Mouse (Mus musculus) liver, embryonic 14.5 days (tissue): ENCODE results near the gene Galnt4. TPM values are rescaled to one million over a fixed set of nuclear protein-coding genes. Genes with fewer than 3 reads are reported as not detected.

Experiments
- ATAC-seq: fragments of 200-750 bp; cut with Nextera tagmentation; 2 replicates; pipeline ENCODE4 v1.8.0; 2017; ENCODE audit warnings: moderate number of reproducible peaks, mild to moderate bottlenecking, moderate library complexity; ENCODE audit not compliant: insufficient read depth
- DNase-seq, 3 experiments: peaks; one replicate each; pipeline ENCODE4 v3.0.0-alpha.2; 2012 to 2013; ENCODE audit warnings: low read depth in 3 of 3, low spot score in 3 of 3
- H3K27ac ChIP-seq: fragments of 300-500 bp; sonication (generic); 2 replicates; pipeline ENCODE4 v1.5.1; 2014; ENCODE audit warnings: moderate library complexity, mild to moderate bottlenecking, control low read depth, inconsistent platforms
- H3K27me3 ChIP-seq: fragments of 300-500 bp; sonication (generic); 2 replicates; pipeline ENCODE4 v1.6.1; 2014; ENCODE audit warnings: mild to moderate bottlenecking, low read length, moderate library complexity; ENCODE audit not compliant: control insufficient read depth, insufficient read depth
- H3K36me3 ChIP-seq: fragments of 300-500 bp; sonication (generic); replicated peaks from 2 replicates; pipeline ENCODE4 v1.6.1; 2014; ENCODE audit warnings: low read depth; ENCODE audit not compliant: control insufficient read depth, insufficient read depth
- H3K4me1 ChIP-seq, 2 experiments: fragments of 200-500 bp in 1 of 2; fragments of 300-500 bp in 1 of 2; sonication (generic) in 1 of 2; replicated peaks; 2 replicates each; pipeline ENCODE4 v1.6.1; 2012 to 2014; ENCODE audit warnings: antibody characterized with exemption in 1 of 2, inconsistent platforms in 1 of 2, low read length in 1 of 2; ENCODE audit not compliant: control insufficient read depth in 2 of 2, insufficient read depth in 2 of 2
- H3K4me2 ChIP-seq: fragments of 300-500 bp; sonication (generic); 2 replicates; pipeline ENCODE4 v1.6.1; 2014; ENCODE audit warnings: low read depth, mild to moderate bottlenecking, control low read depth, moderate library complexity
- H3K4me3 ChIP-seq, 2 experiments: fragments of 200-500 bp in 1 of 2; fragments of 300-500 bp in 1 of 2; sonication (generic) in 1 of 2; 2 replicates each; pipeline ENCODE4 v1.5.1; 2012 to 2014; ENCODE audit warnings: low read depth in 2 of 2, low read length in 2 of 2, mild to moderate bottlenecking in 2 of 2, control low read depth in 1 of 2, inconsistent platforms in 1 of 2, moderate library complexity in 1 of 2; ENCODE audit not compliant: insufficient read depth in 1 of 2
- H3K9ac ChIP-seq: fragments of 300-500 bp; sonication (generic); replicated peaks from 2 replicates; pipeline ENCODE4 v1.6.1; 2014; ENCODE audit warnings: mild to moderate bottlenecking, control low read depth, moderate library complexity
- H3K9me3 ChIP-seq: fragments of 300-500 bp; sonication (generic); 2 replicates; pipeline ENCODE4 v1.6.1; 2016; ENCODE audit warnings: low read length, mixed read lengths; ENCODE audit not compliant: control insufficient read depth
- CTCF ChIP-seq: IDR thresholded peaks from 2 replicates; pipeline ENCODE4 v1.5.1; 2016; ENCODE audit warnings: antibody characterized with exemption, low read depth, control low read depth
- EP300 ChIP-seq: IDR thresholded peaks from 2 replicates; pipeline ENCODE4 v1.6.1; 2016; ENCODE audit warnings: antibody characterized with exemption, low read depth
- WGBS: fragments of 180-500 bp; shearing (Covaris S2); extraction: QIAGEN DNeasy Blood & Tissue Kit; methylation state at CpG from one replicate; pipeline ENCODE4 v1.1.7; 2014; ENCODE audit not compliant: insufficient replicate concordance; 5-methylcytosine and 5-hydroxymethylcytosine counted together
- polyA plus RNA-seq, 2 experiments: library from polyadenylated mRNA; depleted of rRNA in 1 of 2; stranded (reverse) in 1 of 2; unstranded in 1 of 2; fragments of >200 nt; fragmentation: Nextera tagmentation in 1 of 2; extraction: Ambion mirVana in 1 of 2; gene quantifications; 2 replicates each; pipeline versions ENCODE4 v1.2.1 to v1.2.3; 2012 to 2014

Galnt4 gene
- polyA plus RNA-seq, 2 experiments: 0.81 to 2.7 TPM

GRCm38 (mm10) chr10:99078621-99079020 lies 29.3 kb upstream of the Galnt4 start:
- H3K9ac ChIP-seq: no peak overlapping the region
- ATAC-seq (no peak), DNase-seq (no peak)
- no peaks in the 10 kb centered on the region for H3K9me3 ChIP-seq
- TF ChIP-seq CTCF: no peak
- no peak for TF ChIP-seq EP300
- no peaks in the 10 kb centered on the region for H3K27me3 ChIP-seq
- no peak overlapping the region for H3K4me3 ChIP-seq
- WGBS: 29% methylated on average over 2 of the region's 2 CpGs
- no peak overlapping the region for H3K4me2 ChIP-seq
- no peaks in the 10 kb centered on the region for H3K4me1 ChIP-seq
- H3K36me3 ChIP-seq: no peaks in the 10 kb centered on the region
- H3K27ac ChIP-seq: no peak overlapping the region

GRCm38 (mm10) chr10:99081569-99081990 lies 26.4 kb upstream of the Galnt4 start:
- Histone ChIP-seq H3K9ac (no peak overlapping the region), H3K4me3 (no peak overlapping the region), H3K4me2 (no peak overlapping the region), H3K27me3 (no peaks in the 10 kb centered on the region), H3K27ac (no peak overlapping the region), H3K4me1 (no peaks in the 10 kb centered on the region), H3K9me3 (no peaks in the 10 kb centered on the region), H3K36me3 (no peaks in the 10 kb centered on the region)
- 37% methylated on average over 10 of the region's 10 CpGs for WGBS
- ATAC-seq: no peak
- DNase-seq: peak in 1 of 3 experiments; percentile 13
- TF ChIP-seq CTCF (no peak), EP300 (no peak)

- H3K36me3 ChIP-seq: no peaks in the 10 kb centered on the region
- ATAC-seq (no peak), DNase-seq (no peak)
- TF ChIP-seq CTCF: no peak
- no peak for TF ChIP-seq EP300
- no peaks in the 10 kb centered on the region for H3K9me3 ChIP-seq
- no peak overlapping the region for H3K4me2 ChIP-seq
- no peak overlapping the region for H3K27ac ChIP-seq
- 70% methylated on average over 14 of the region's 14 CpGs for WGBS
- H3K27me3 ChIP-seq: no peaks in the 10 kb centered on the region
- H3K4me1 ChIP-seq: no peaks in the 10 kb centered on the region
- no peak overlapping the region for H3K4me3 ChIP-seq
- H3K9ac ChIP-seq: no peak overlapping the region
Observed at GRCm38 (mm10) chr10:99083431-99084003, 24.4 kb upstream of the Galnt4 start.

- WGBS: 42% methylated on average over 23 of the region's 23 CpGs
- peak; percentile 37; the same call in 1 of the 2 replicates for ATAC-seq
Observed at GRCm38 (mm10) chr10:99084397-99085239, 23.3 kb upstream of the Galnt4 start.

GRCm38 (mm10) chr10:99085240-99085587 lies 22.7 kb upstream of the Galnt4 start:
- 43% methylated on average over 6 of the region's 6 CpGs for WGBS
- H3K9ac ChIP-seq: no peak overlapping the region

More at GRCm38 (mm10) chr10:99084397-99085239, 23.3 kb upstream of the Galnt4 start:
- Histone ChIP-seq H3K4me2 (no peak overlapping the region), H3K9me3 (no peaks in the 10 kb centered on the region), H3K27ac (no peak overlapping the region), H3K27me3 (no peaks in the 10 kb centered on the region), H3K9ac (no peak overlapping the region), H3K4me1 (no peaks in the 10 kb centered on the region), H3K36me3 (no peaks in the 10 kb centered on the region), H3K4me3 (no peak overlapping the region)
- TF ChIP-seq CTCF: peak; percentile 91
- TF ChIP-seq EP300: no peak
- peak; percentile 44 to 54 (median 53) for DNase-seq

More at GRCm38 (mm10) chr10:99085240-99085587, 22.7 kb upstream of the Galnt4 start:
- Histone ChIP-seq H3K36me3 (no peaks in the 10 kb centered on the region), H3K27me3 (no peaks in the 10 kb centered on the region), H3K4me1 (no peaks in the 10 kb centered on the region), H3K27ac (no peak overlapping the region), H3K9me3 (no peaks in the 10 kb centered on the region), H3K4me3 (no peak overlapping the region), H3K4me2 (no peak overlapping the region)
- no peak for DNase-seq
- no peak for TF ChIP-seq EP300
- TF ChIP-seq CTCF: no peak
- ATAC-seq: 0 out of 2 replicates have a peak, but pooled peaks have one; percentile 6
